Mouse (Mus musculus) limb, embryonic 12.5 days (tissue): ENCODE results near the gene Mecom. TPM values are rescaled to one million over a fixed set of nuclear protein-coding genes. Genes with fewer than 3 reads are reported as not detected.

Experiments
- ATAC-seq: fragments of 200-750 bp; cut with Nextera tagmentation; 2 replicates; pipeline ENCODE4 v1.8.0; 2017; ENCODE audit warnings: low read depth, moderate TSS enrichment; ENCODE audit not compliant: insufficient number of reproducible peaks, insufficient read depth, low FRiP score, low TSS enrichment
- H3K27ac ChIP-seq: fragments of 300-500 bp; sonication (generic); 2 replicates; pipeline ENCODE4 v1.5.1; 2016; ENCODE audit warnings: mild to moderate bottlenecking, moderate library complexity
- H3K27me3 ChIP-seq: fragments of 300-500 bp; sonication (generic); 2 replicates; pipeline ENCODE4 v1.6.1; 2016; ENCODE audit warnings: mild to moderate bottlenecking, moderate library complexity
- H3K36me3 ChIP-seq: fragments of 300-500 bp; sonication (generic); 2 replicates; pipeline ENCODE4 v1.6.1; 2016; ENCODE audit warnings: mild to moderate bottlenecking, moderate library complexity
- H3K4me1 ChIP-seq: fragments of 300-500 bp; sonication (generic); replicated peaks from 2 replicates; pipeline ENCODE4 v1.6.1; 2016
- H3K4me2 ChIP-seq: fragments of 300-500 bp; sonication (generic); 2 replicates; pipeline ENCODE4 v1.6.1; 2016; ENCODE audit warnings: mild to moderate bottlenecking, moderate library complexity
- H3K4me3 ChIP-seq: fragments of 300-500 bp; sonication (generic); replicated peaks from 2 replicates; pipeline ENCODE4 v1.5.1; 2016; ENCODE audit warnings: mild to moderate bottlenecking
- H3K9ac ChIP-seq: fragments of 300-500 bp; sonication (generic); replicated peaks from 2 replicates; pipeline ENCODE4 v1.6.1; 2016; ENCODE audit warnings: mild to moderate bottlenecking, moderate library complexity
- H3K9me3 ChIP-seq: fragments of 300-500 bp; sonication (generic); 2 replicates; pipeline ENCODE4 v1.6.1; 2016; ENCODE audit warnings: mild to moderate bottlenecking, moderate library complexity
- WGBS: fragments of 180-500 bp; shearing (Covaris S2); methylation state at CpG from one replicate; pipeline ENCODE4 v1.1.7; 2016; 5-methylcytosine and 5-hydroxymethylcytosine counted together
- polyA plus RNA-seq: library from polyadenylated mRNA; unstranded; fragments of >200 nt; fragmentation: Nextera tagmentation; extraction: Ambion mirVana; gene quantifications from 2 replicates; pipeline ENCODE4 v1.2.1, GENCODE M21; 2016

Mecom gene
- polyA plus RNA-seq, 1 experiment from 2014 or later, result 187 TPM

DNA sequence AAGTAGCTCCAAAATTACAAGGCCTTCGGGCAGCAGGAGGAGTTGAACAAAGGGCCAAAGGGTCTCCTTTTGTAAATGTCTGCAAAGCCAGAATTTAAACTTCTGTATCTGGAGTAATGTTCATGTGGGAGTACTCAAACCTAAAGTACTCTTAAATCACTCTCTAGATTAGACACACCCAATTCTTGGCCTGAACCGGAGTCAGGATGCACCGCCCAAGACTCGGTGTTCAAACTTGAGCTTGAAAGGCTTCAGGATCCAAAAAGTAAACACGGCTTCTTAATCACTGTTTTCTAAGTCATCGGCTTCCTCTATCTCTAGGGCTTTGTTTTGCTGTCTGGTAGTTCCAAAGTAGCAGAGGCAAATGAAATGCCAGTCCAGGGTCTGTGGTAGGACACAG, 67.3 kb downstream of the Mecom start:
- no peak overlapping the region for H3K27ac ChIP-seq
- 88% methylated on average over 6 of the region's 6 CpGs for WGBS
- no peaks in the 10 kb centered on the region for H3K27me3 ChIP-seq
- no peaks in the 10 kb centered on the region for H3K9me3 ChIP-seq
- no peaks in the 10 kb centered on the region for H3K36me3 ChIP-seq
- no peak overlapping the region for H3K9ac ChIP-seq
- no peak for ATAC-seq
- peaks cover 31% of the 10 kb centered on the region for H3K4me1 ChIP-seq
- no peak overlapping the region for H3K4me3 ChIP-seq
- H3K4me2 ChIP-seq, result no peak overlapping the region

DNA sequence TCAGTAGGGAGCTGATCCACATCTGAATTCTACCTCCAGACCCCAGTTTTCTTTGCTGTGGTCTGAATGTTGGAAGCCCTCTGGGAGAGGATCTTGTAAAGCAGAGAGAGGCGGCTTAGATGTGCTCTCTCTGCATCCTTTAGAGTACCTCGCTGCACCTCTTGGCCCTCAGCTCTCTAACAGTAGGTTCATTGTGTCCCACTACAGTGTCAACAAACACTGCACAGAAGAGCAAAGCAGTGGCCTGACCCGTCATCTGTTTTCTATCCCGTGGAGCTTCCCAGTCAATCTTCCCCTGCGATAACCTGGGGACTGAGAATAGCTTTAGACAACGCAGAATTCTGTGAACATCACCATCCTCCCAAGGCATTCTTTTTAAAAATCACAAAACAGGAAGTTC, 69.6 kb downstream of the Mecom start:
- H3K9ac ChIP-seq, result no peak overlapping the region
- H3K4me1 ChIP-seq, result peaks cover 31% of the 10 kb centered on the region
- no peak overlapping the region for H3K27ac ChIP-seq
- H3K4me3 ChIP-seq, result no peak overlapping the region
- H3K9me3 ChIP-seq, result no peaks in the 10 kb centered on the region
- no peak for ATAC-seq
- WGBS, result 64% methylated on average over 6 of the region's 6 CpGs
- no peak overlapping the region for H3K4me2 ChIP-seq
- H3K27me3 ChIP-seq, result no peaks in the 10 kb centered on the region
- H3K36me3 ChIP-seq, result no peaks in the 10 kb centered on the region

DNA sequence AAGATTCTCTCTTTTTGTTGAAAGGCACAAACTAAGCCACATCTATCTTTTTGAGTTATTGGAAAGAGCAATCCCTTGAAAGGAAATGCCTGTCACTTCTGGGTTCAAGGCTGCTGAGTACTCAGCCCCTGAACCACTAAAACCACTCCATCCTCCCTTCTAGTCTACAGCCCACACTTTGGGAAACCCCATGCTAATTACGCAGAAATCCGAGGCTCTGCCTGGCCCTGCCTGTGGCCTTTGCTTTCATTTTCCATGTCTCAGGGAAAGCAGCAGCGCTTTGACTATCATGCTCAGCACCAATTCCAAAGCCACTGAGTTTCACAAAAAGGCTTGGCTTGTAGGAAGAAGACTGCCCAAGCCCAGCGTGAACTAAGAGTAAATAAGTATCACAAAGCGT, 70.8 kb downstream of the Mecom start:
- Histone ChIP-seq H3K27me3 (no peaks in the 10 kb centered on the region), H3K9me3 (no peaks in the 10 kb centered on the region), H3K36me3 (no peaks in the 10 kb centered on the region), H3K4me3 (no peak overlapping the region), H3K4me1 (peaks cover 31% of the 10 kb centered on the region), H3K9ac (no peak overlapping the region), H3K4me2 (no peak overlapping the region), H3K27ac (no peak overlapping the region)
- WGBS, result 50% methylated on average over 5 of the region's 5 CpGs
- no peak for ATAC-seq

- Histone ChIP-seq H3K4me1 (peaks cover 33% of the 10 kb centered on the region), H3K36me3 (peaks cover 5% of the 10 kb centered on the region; the same call in 1 of the 2 replicates), H3K4me2 (no peak overlapping the region), H3K9me3 (no peaks in the 10 kb centered on the region), H3K27ac (no peak overlapping the region), H3K9ac (no peak overlapping the region), H3K4me3 (no peak overlapping the region), H3K27me3 (no peaks in the 10 kb centered on the region)
- ATAC-seq, result no peak
- WGBS, result 27% methylated on average over 6 of the region's 6 CpGs
Measured at GRCm38 (mm10) chr3:30475591-30475990, 72.2 kb downstream of the Mecom start.

GRCm38 (mm10) chr3:30468068-30468835, 79.6 kb downstream of the Mecom start:
- no peaks in the 10 kb centered on the region for H3K27me3 ChIP-seq
- no peak for ATAC-seq
- H3K36me3 ChIP-seq, result peaks cover 30% of the 10 kb centered on the region
- WGBS, result 66% methylated on average over 7 of the region's 7 CpGs
- no peak overlapping the region for H3K27ac ChIP-seq
- peaks cover 13% of the 10 kb centered on the region for H3K4me1 ChIP-seq
- H3K4me3 ChIP-seq, result no peak overlapping the region
- H3K9ac ChIP-seq, result no peak overlapping the region
- H3K4me2 ChIP-seq, result no peak overlapping the region
- no peaks in the 10 kb centered on the region for H3K9me3 ChIP-seq

- H3K9ac ChIP-seq, result no peak overlapping the region
- no peaks in the 10 kb centered on the region for H3K27me3 ChIP-seq
- ATAC-seq, result no peak
- H3K4me3 ChIP-seq, result no peak overlapping the region
- H3K9me3 ChIP-seq, result no peaks in the 10 kb centered on the region
- peaks cover 32% of the 10 kb centered on the region for H3K36me3 ChIP-seq
- WGBS, result 60% methylated on average over 11 of the region's 11 CpGs
- peaks cover 13% of the 10 kb centered on the region for H3K4me1 ChIP-seq
- H3K4me2 ChIP-seq, result no peak overlapping the region
- H3K27ac ChIP-seq, result no peak overlapping the region
Measured at GRCm38 (mm10) chr3:30466031-30466650, 81.7 kb downstream of the Mecom start.

- Histone ChIP-seq H3K36me3 (peaks cover 18% of the 10 kb centered on the region; the same call in 1 of the 2 replicates), H3K27me3 (no peaks in the 10 kb centered on the region), H3K4me3 (no peak overlapping the region), H3K27ac (no peak overlapping the region), H3K9ac (no peak overlapping the region), H3K4me2 (no peak overlapping the region), H3K9me3 (no peaks in the 10 kb centered on the region), H3K4me1 (peaks cover 6% of the 10 kb centered on the region)
- 87% methylated on average over 3 of the region's 3 CpGs for WGBS
- ATAC-seq, result no peak
Measured at GRCm38 (mm10) chr3:30464497-30464896, 83.3 kb downstream of the Mecom start.

- Histone ChIP-seq H3K4me2 (no peak overlapping the region), H3K4me1 (0 out of 2 replicates have a peak, but pooled peaks cover 5% of the 10 kb centered on the region), H3K9me3 (no peaks in the 10 kb centered on the region), H3K4me3 (no peak overlapping the region), H3K27ac (no peak overlapping the region), H3K36me3 (peaks cover 9% of the 10 kb centered on the region; the same call in 1 of the 2 replicates), H3K9ac (no peak overlapping the region), H3K27me3 (no peaks in the 10 kb centered on the region)
- no peak for ATAC-seq
- 90% methylated on average over 2 of the region's 2 CpGs for WGBS
Measured at GRCm38 (mm10) chr3:30461831-30462230, 86.0 kb downstream of the Mecom start.

GRCm38 (mm10) chr3:30460890-30461578, 86.8 kb downstream of the Mecom start:
- no peak overlapping the region for H3K4me3 ChIP-seq
- H3K9ac ChIP-seq, result no peak overlapping the region
- ATAC-seq, result no peak
- H3K27ac ChIP-seq, result no peak overlapping the region
- H3K27me3 ChIP-seq, result no peaks in the 10 kb centered on the region
- H3K9me3 ChIP-seq, result no peaks in the 10 kb centered on the region
- H3K4me1 ChIP-seq, result peaks cover 11% of the 10 kb centered on the region
- H3K36me3 ChIP-seq, result peaks cover 9% of the 10 kb centered on the region; the same call in 1 of the 2 replicates
- WGBS, result 90% methylated on average over 9 of the region's 9 CpGs
- no peak overlapping the region for H3K4me2 ChIP-seq

GRCm38 (mm10) chr3:30459626-30460025, 88.2 kb downstream of the Mecom start:
- H3K9me3 ChIP-seq, result no peaks in the 10 kb centered on the region
- no peak for ATAC-seq
- peaks cover 9% of the 10 kb centered on the region; the same call in 1 of the 2 replicates for H3K36me3 ChIP-seq
- no peak overlapping the region for H3K9ac ChIP-seq
- H3K27me3 ChIP-seq, result no peaks in the 10 kb centered on the region
- H3K4me3 ChIP-seq, result no peak overlapping the region
- H3K27ac ChIP-seq, result no peak overlapping the region
- peaks cover 13% of the 10 kb centered on the region for H3K4me1 ChIP-seq
- no peak overlapping the region for H3K4me2 ChIP-seq
- WGBS, result 83% methylated on average over 4 of the region's 4 CpGs

DNA sequence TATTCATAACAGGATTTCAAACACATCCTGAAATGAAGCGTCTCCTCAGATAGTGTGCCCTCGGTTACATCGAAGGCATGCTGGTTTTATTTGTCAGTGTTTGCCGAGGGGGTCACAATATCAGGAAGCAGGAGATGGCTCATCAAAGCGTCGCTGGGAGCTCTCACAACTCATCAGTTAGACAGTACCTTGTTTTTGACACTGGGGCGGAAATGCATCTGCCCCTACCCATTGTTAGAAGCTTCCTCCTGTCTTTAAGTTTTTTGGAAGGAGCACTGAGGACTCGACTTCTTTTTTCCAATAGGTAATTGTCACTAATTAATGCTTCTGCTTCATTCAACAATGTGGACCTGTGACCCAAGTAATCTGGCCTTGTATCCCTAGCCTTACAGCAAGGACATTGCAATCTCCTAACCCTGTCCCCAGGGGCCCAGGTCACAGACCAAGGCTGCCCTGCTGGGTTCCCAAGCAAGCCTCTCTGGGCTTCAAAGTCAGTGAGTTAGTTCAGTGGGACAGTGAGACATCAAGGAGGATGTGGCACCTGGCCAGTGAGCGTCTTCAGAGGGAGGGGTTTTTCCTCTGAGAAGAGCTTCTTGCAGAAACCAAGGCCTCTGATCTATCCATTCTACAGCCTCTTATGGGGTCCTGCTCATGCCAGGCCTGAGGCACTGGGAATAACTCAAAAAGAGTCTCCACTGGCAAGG, 89.7 kb downstream of the Mecom start:
- peaks cover 27% of the 10 kb centered on the region for H3K4me1 ChIP-seq
- no peak overlapping the region for H3K27ac ChIP-seq
- no peak overlapping the region for H3K4me2 ChIP-seq
- H3K9ac ChIP-seq, result no peak overlapping the region
- H3K27me3 ChIP-seq, result no peaks in the 10 kb centered on the region
- ATAC-seq, result no peak
- peaks cover 5% of the 10 kb centered on the region; the same call in 1 of the 2 replicates for H3K36me3 ChIP-seq
- H3K9me3 ChIP-seq, result no peaks in the 10 kb centered on the region
- no peak overlapping the region for H3K4me3 ChIP-seq
- 62% methylated on average over 9 of the region's 9 CpGs for WGBS
